Mouse (Mus musculus): ENCODE measurements at regions not wholly inside any gene's neighbourhood (a gene's known extent, or its start where the extent isn't known, plus 50 kb on each side); places are given as distances from the start of the nearest gene placed in this dataset.

DNA sequence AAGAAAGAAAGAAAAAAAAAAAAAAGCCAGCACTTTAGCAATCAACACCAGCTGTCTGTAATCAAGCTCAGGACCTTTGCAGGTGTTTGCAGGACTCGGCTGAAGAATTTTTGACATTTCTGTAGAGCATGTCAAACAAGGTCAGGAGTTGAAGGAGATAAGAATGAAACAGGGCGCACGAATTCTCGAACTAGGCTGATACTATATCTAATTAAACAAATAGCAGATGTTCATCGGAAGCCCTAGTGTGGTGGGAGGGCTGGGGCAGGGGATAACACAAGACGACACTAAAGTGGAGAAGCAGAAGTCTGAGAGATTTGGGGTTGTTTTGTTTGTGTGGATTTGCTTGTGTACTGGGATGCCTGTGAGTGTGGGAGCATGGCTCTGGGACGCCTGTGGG, 646.9 kb downstream of the Galc start:
- no peaks in the 10 kb centered on the region for H3K36me3 ChIP-seq (ENCODE audit: control insufficient read depth, insufficient read depth, low read length)
- H3K4me2 ChIP-seq (ENCODE audit: low read length): peak overlapping the region; percentile 51
- ATAC-seq (ENCODE audit: insufficient number of reproducible peaks, insufficient read depth, low FRiP score, low read depth): no peak
- H3K4me3 ChIP-seq (ENCODE audit: control insufficient read depth in 1 of 2, insufficient read depth in 1 of 2, low read depth in 1 of 2, low read length in 2 of 2): no peak overlapping the region
- H3K9me3 ChIP-seq (ENCODE audit: control insufficient read depth, low read length): no peaks in the 10 kb centered on the region
- H3K27me3 ChIP-seq (ENCODE audit: control insufficient read depth, insufficient read depth, low read length): no peaks in the 10 kb centered on the region
- 9% methylated on average over 7 of the region's 7 CpGs for WGBS
- H3K9ac ChIP-seq (ENCODE audit: low read length): no peak overlapping the region
- peaks cover 0 to 9% of the 10 kb centered on the region in 2 experiments; a peak in 2 of 4 replicates for H3K4me1 ChIP-seq (ENCODE audit: control insufficient read depth in 2 of 2, insufficient read depth in 2 of 2, low read length in 2 of 2)
- H3K27ac ChIP-seq (replicated peaks in 1 of 2; ENCODE audit: control insufficient read depth in 1 of 2, insufficient read depth in 1 of 2, low read depth in 2 of 2, low read length in 2 of 2): no peak overlapping the region

All from heart, embryonic 14.5 days (tissue).